Mouse (Mus musculus) CH12F3 (cell line): ENCODE results near the gene Abca2.

Source experiments
- in situ Hi-C: fragments of 300-500 bp; cut with MboI; formaldehyde crosslinking; loops from 2 replicates; pipeline ENCODE4 v1.14.3; 2020; ENCODE audit warnings: low sequenced_read_pairs

Gene Abca2

GRCm38 (mm10) chr2:25492988-25493387, 64.5 kb downstream of the Abca2 start:
- in situ Hi-C loops = no loop called here

GRCm38 (mm10) chr2:25493476-25493961, 65.0 kb downstream of the Abca2 start, which contains the start of gene Lcn12:
Gene Lcn12 (minus strand): TSS chr2:25493911.
- in situ Hi-C loops = no loop called here

GRCm38 (mm10) chr2:25496462-25496861, 68.0 kb downstream of the Abca2 start:
- in situ Hi-C loops = no loop called here
